Mouse (Mus musculus) heart, adult 2 months (tissue): ENCODE measurements around the gene Bckdha.
A peak's percentile ranks its signal among the peaks of the same experiment; 100 is the strongest.

ENCODE experiments used
- CTCF ChIP-seq: fragments of 200-600 bp; IDR thresholded peaks from 2 replicates; pipeline ENCODE4 v1.8.1; 2022; ENCODE audit warnings: antibody characterized with exemption, mild to moderate bottlenecking, moderate library complexity
- EP300 ChIP-seq: fragments of 200-500 bp; IDR thresholded peaks from 2 replicates; pipeline ENCODE4 v1.6.1; 2011; ENCODE audit warnings: low read depth, low read length, control low read depth; ENCODE audit not compliant: insufficient read depth
- POLR2A ChIP-seq: fragments of 200-500 bp; IDR thresholded peaks from 2 replicates; pipeline ENCODE4 v1.6.1; 2011; ENCODE audit warnings: mild to moderate bottlenecking, low read depth, low read length, control low read depth; ENCODE audit not compliant: insufficient read depth

- peak; percentile 52 for TF ChIP-seq POLR2A
- TF ChIP-seq CTCF: peak; percentile 99; the same call in 1 of the 2 replicates
- no peak for TF ChIP-seq EP300
Measured at GRCm38 (mm10) chr7:25686680-25687531, 28.1 kb upstream of the Bckdha start, which contains the start of gene Tgfb1.
